Mouse (Mus musculus) urinary bladder, postnatal 36 days (tissue): ENCODE results near the gene Foxn4.

Source experiments
- DNase-seq, 2 experiments: peaks; one replicate each; pipeline ENCODE4 v3.0.0; 2022; ENCODE audit warnings: low spot score in 2 of 2, mixed read lengths in 1 of 2

The Foxn4 gene

GRCm38 (mm10) chr5:114279382-114280143 lies 6.0 kb upstream of the Foxn4 start:
- no peak for DNase-seq

- no peak for DNase-seq
Measured at GRCm38 (mm10) chr5:114275991-114276390, 2.4 kb upstream of the Foxn4 start.

GRCm38 (mm10) chr5:114275339-114275738 lies 1.7 kb upstream of the Foxn4 start:
- no peak for DNase-seq

GRCm38 (mm10) chr5:114269984-114270383 lies 3.6 kb downstream of the Foxn4 start:
- DNase-seq = no peak

- DNase-seq = no peak
Measured at GRCm38 (mm10) chr5:114269499-114269898, 4.1 kb downstream of the Foxn4 start.

- DNase-seq = peak; percentile 7 to 31
Measured at GRCm38 (mm10) chr5:114268646-114269045, 5.0 kb downstream of the Foxn4 start.

- no peak for DNase-seq
Measured at GRCm38 (mm10) chr5:114264791-114265190, 8.8 kb downstream of the Foxn4 start.

GRCm38 (mm10) chr5:114264030-114264459 lies 9.6 kb downstream of the Foxn4 start:
- DNase-seq = no peak

- DNase-seq = no peak
Measured at GRCm38 (mm10) chr5:114261494-114261893, 12.1 kb downstream of the Foxn4 start.

- DNase-seq = no peak
Measured at GRCm38 (mm10) chr5:114259495-114259894, 14.1 kb downstream of the Foxn4 start.

GRCm38 (mm10) chr5:114248174-114248589 lies 25.4 kb downstream of the Foxn4 start:
- DNase-seq = peak; percentile 42 to 62

GRCm38 (mm10) chr5:114246465-114246864 lies 27.1 kb downstream of the Foxn4 start:
- no peak for DNase-seq

- DNase-seq = no peak
Measured at GRCm38 (mm10) chr5:114239737-114240136, 33.9 kb downstream of the Foxn4 start.

GRCm38 (mm10) chr5:114238924-114239323 lies 34.7 kb downstream of the Foxn4 start:
- DNase-seq = no peak

- no peak for DNase-seq
Measured at GRCm38 (mm10) chr5:114228901-114229300, 44.7 kb downstream of the Foxn4 start.

GRCm38 (mm10) chr5:114226051-114226450 lies 47.6 kb downstream of the Foxn4 start:
- DNase-seq = no peak

- no peak for DNase-seq
Measured at GRCm38 (mm10) chr5:114218771-114219170, 54.8 kb downstream of the Foxn4 start.

GRCm38 (mm10) chr5:114213183-114213582 lies 60.4 kb downstream of the Foxn4 start:
- DNase-seq = no peak

GRCm38 (mm10) chr5:114206158-114206557 lies 67.4 kb downstream of the Foxn4 start:
- no peak for DNase-seq
